Mouse (Mus musculus): ENCODE measurements around the gene Gla.

- no peak for TF ChIP-seq GATA1 (IDR thresholded peaks at IDR 0.05; ENCODE audit: borderline replicate concordance, low read length)
- TF ChIP-seq FLI1 (IDR thresholded peaks at IDR 0.05; ENCODE audit: low read length): no peak
These were observed 20.8 kb upstream of the Gla start for GRCm38 (mm10) chrX:134621685-134622084.
